Mouse (Mus musculus) forebrain, embryonic 16.5 days (tissue): Measurements from ENCODE around the gene Nudt15. TPM values are rescaled to one million over a fixed set of nuclear protein-coding genes. Genes with fewer than 3 reads are reported as not detected.

ENCODE experiments used
- ATAC-seq: fragments of 200-750 bp; cut with Nextera tagmentation; 2 replicates; pipeline ENCODE4 v1.8.0; 2017; ENCODE audit warnings: mild to moderate bottlenecking, moderate library complexity
- H3K27ac ChIP-seq: fragments of 300-500 bp; sonication (generic); 2 replicates; pipeline ENCODE4 v1.5.1; 2014; ENCODE audit warnings: low read length, control low read depth
- H3K27me3 ChIP-seq: fragments of 300-500 bp; sonication (generic); replicated peaks from 2 replicates; pipeline ENCODE4 v1.6.1; 2014; ENCODE audit warnings: low read length; ENCODE audit not compliant: control insufficient read depth, insufficient read depth
- H3K36me3 ChIP-seq: fragments of 300-500 bp; sonication (generic); 2 replicates; pipeline ENCODE4 v1.6.1; 2014; ENCODE audit not compliant: control insufficient read depth, insufficient read depth
- H3K4me1 ChIP-seq: fragments of 300-500 bp; sonication (generic); replicated peaks from 2 replicates; pipeline ENCODE4 v1.6.1; 2014; ENCODE audit warnings: low read length; ENCODE audit not compliant: control insufficient read depth, insufficient read depth
- H3K4me2 ChIP-seq: fragments of 300-500 bp; sonication (generic); 2 replicates; pipeline ENCODE4 v1.6.1; 2014; ENCODE audit warnings: mild to moderate bottlenecking, low read length, control low read depth
- H3K4me3 ChIP-seq: fragments of 300-500 bp; sonication (generic); replicated peaks from 2 replicates; pipeline ENCODE4 v1.5.1; 2014; ENCODE audit warnings: mild to moderate bottlenecking, low read length, control low read depth
- H3K9ac ChIP-seq: fragments of 300-500 bp; sonication (generic); replicated peaks from 2 replicates; pipeline ENCODE4 v1.6.1; 2014; ENCODE audit warnings: low read depth, low read length, control low read depth
- H3K9me3 ChIP-seq: fragments of 300-500 bp; sonication (generic); 2 replicates; pipeline ENCODE4 v1.6.1; 2016; ENCODE audit warnings: low read length; ENCODE audit not compliant: control insufficient read depth
- WGBS: fragments of 180-500 bp; shearing (Covaris S2); extraction: QIAGEN DNeasy Blood & Tissue Kit; methylation state at CpG from one replicate; pipeline ENCODE4 v1.1.7; 2014; 5-methylcytosine and 5-hydroxymethylcytosine counted together
- polyA plus RNA-seq: library from polyadenylated mRNA; unstranded; fragments of >200 nt; fragmentation: Nextera tagmentation; extraction: Ambion mirVana; gene quantifications from 2 replicates; pipeline ENCODE4 v1.2.1, GENCODE M21; 2015

The Nudt15 gene
- polyA plus RNA-seq, 1 experiment from 2014 or later: 7.1 TPM

- peak; percentile 17; the same call in 1 of the 2 replicates for ATAC-seq
- 69% methylated on average over 6 of the region's 6 CpGs for whole genome bisulfite sequencing
- H3K4me2 ChIP-seq: no peak overlapping the region
- no peaks in the 10 kb centered on the region for H3K9me3 ChIP-seq
- H3K4me3 ChIP-seq: no peak overlapping the region
- H3K27me3 ChIP-seq: no peaks in the 10 kb centered on the region
- peaks cover 19% of the 10 kb centered on the region for H3K4me1 ChIP-seq
- no peak overlapping the region for H3K27ac ChIP-seq
- H3K36me3 ChIP-seq: no peaks in the 10 kb centered on the region
- H3K9ac ChIP-seq: no peak overlapping the region
Measured at GRCm38 (mm10) chr14:73501721-73502120, 46.3 kb downstream of the Nudt15 start.

- Histone ChIP-seq H3K27ac (no peak overlapping the region), H3K4me2 (no peak overlapping the region), H3K4me3 (no peak overlapping the region), H3K4me1 (peaks cover 19% of the 10 kb centered on the region), H3K9ac (no peak overlapping the region), H3K27me3 (no peaks in the 10 kb centered on the region), H3K9me3 (no peaks in the 10 kb centered on the region), H3K36me3 (no peaks in the 10 kb centered on the region)
- WGBS: 85% methylated on average over 9 of the region's 9 CpGs
- no peak for ATAC-seq
Measured at GRCm38 (mm10) chr14:73501283-73501682, 46.8 kb downstream of the Nudt15 start.

GRCm38 (mm10) chr14:73495753-73496152, 52.3 kb downstream of the Nudt15 start:
- ATAC-seq: no peak
- peaks cover 2% of the 10 kb centered on the region; the same call in 1 of the 2 replicates for H3K9me3 ChIP-seq
- H3K4me1 ChIP-seq: no peaks in the 10 kb centered on the region
- 82% methylated on average over 7 of the region's 7 CpGs for WGBS
- no peak overlapping the region for H3K9ac ChIP-seq
- H3K4me2 ChIP-seq: no peak overlapping the region
- no peak overlapping the region for H3K4me3 ChIP-seq
- H3K36me3 ChIP-seq: no peaks in the 10 kb centered on the region
- no peak overlapping the region for H3K27ac ChIP-seq
- H3K27me3 ChIP-seq: no peaks in the 10 kb centered on the region

- ATAC-seq: no peak
- Histone ChIP-seq H3K4me3 (no peak overlapping the region), H3K4me1 (no peaks in the 10 kb centered on the region), H3K9me3 (peaks cover 6% of the 10 kb centered on the region; the same call in 1 of the 2 replicates), H3K4me2 (no peak overlapping the region), H3K9ac (no peak overlapping the region), H3K27ac (no peak overlapping the region), H3K27me3 (no peaks in the 10 kb centered on the region), H3K36me3 (no peaks in the 10 kb centered on the region)
- whole genome bisulfite sequencing: 81% methylated on average over 6 of the region's 6 CpGs
Measured at GRCm38 (mm10) chr14:73494122-73494521, 53.9 kb downstream of the Nudt15 start.

GRCm38 (mm10) chr14:73493356-73493755, 54.7 kb downstream of the Nudt15 start:
- ATAC-seq: no peak
- WGBS: 95% methylated on average over 6 of the region's 6 CpGs
- Histone ChIP-seq H3K9me3 (peaks cover 6% of the 10 kb centered on the region; the same call in 1 of the 2 replicates), H3K4me1 (no peaks in the 10 kb centered on the region), H3K9ac (no peak overlapping the region), H3K4me2 (no peak overlapping the region), H3K27ac (no peak overlapping the region), H3K27me3 (no peaks in the 10 kb centered on the region), H3K36me3 (no peaks in the 10 kb centered on the region), H3K4me3 (no peak overlapping the region)

- Histone ChIP-seq H3K9me3 (peaks cover 6% of the 10 kb centered on the region; the same call in 1 of the 2 replicates), H3K27ac (no peak overlapping the region), H3K4me2 (no peak overlapping the region), H3K27me3 (no peaks in the 10 kb centered on the region), H3K4me1 (no peaks in the 10 kb centered on the region), H3K36me3 (no peaks in the 10 kb centered on the region), H3K9ac (no peak overlapping the region), H3K4me3 (no peak overlapping the region)
- WGBS: 67% methylated on average over 5 of the region's 5 CpGs
- ATAC-seq: no peak
Measured at GRCm38 (mm10) chr14:73486641-73487040, 61.4 kb downstream of the Nudt15 start.

- WGBS: 76% methylated on average over 3 of the region's 3 CpGs
Measured at GRCm38 (mm10) chr14:73484366-73485110, 63.5 kb downstream of the Nudt15 start.

GRCm38 (mm10) chr14:73483516-73484229, 64.4 kb downstream of the Nudt15 start:
- Histone ChIP-seq H3K9ac (no peak overlapping the region), H3K36me3 (no peaks in the 10 kb centered on the region), H3K4me3 (no peak overlapping the region), H3K4me1 (no peaks in the 10 kb centered on the region), H3K27me3 (no peaks in the 10 kb centered on the region), H3K27ac (no peak overlapping the region), H3K9me3 (no peaks in the 10 kb centered on the region), H3K4me2 (no peak overlapping the region)
- ATAC-seq: no peak
- WGBS: 72% methylated on average over 5 of the region's 5 CpGs

More at GRCm38 (mm10) chr14:73484366-73485110, 63.5 kb downstream of the Nudt15 start:
- H3K4me1 ChIP-seq: no peaks in the 10 kb centered on the region
- no peaks in the 10 kb centered on the region for H3K27me3 ChIP-seq
- H3K36me3 ChIP-seq: no peaks in the 10 kb centered on the region
- H3K9me3 ChIP-seq: no peaks in the 10 kb centered on the region
- no peak for ATAC-seq
- H3K4me2 ChIP-seq: no peak overlapping the region
- no peak overlapping the region for H3K9ac ChIP-seq
- H3K4me3 ChIP-seq: no peak overlapping the region
- H3K27ac ChIP-seq: no peak overlapping the region

- Histone ChIP-seq H3K27me3 (no peaks in the 10 kb centered on the region), H3K9ac (no peak overlapping the region), H3K4me1 (no peaks in the 10 kb centered on the region), H3K4me3 (no peak overlapping the region), H3K27ac (no peak overlapping the region), H3K9me3 (no peaks in the 10 kb centered on the region), H3K4me2 (no peak overlapping the region), H3K36me3 (no peaks in the 10 kb centered on the region)
- 10% methylated on average over 1 of the region's 1 CpGs for WGBS
- no peak; the same call in 1 of the 2 replicates for ATAC-seq
Measured at GRCm38 (mm10) chr14:73479771-73480170, 68.3 kb downstream of the Nudt15 start.
